Mouse (Mus musculus): ENCODE measurements around the gene Lif.

Gene Lif

GRCm38 (mm10) chr11:4297753-4298152 is 40.4 kb downstream of the Lif start:
- peak; percentile 84 for DNase-seq (ENCODE audit: low read depth, low spot score)

GRCm38 (mm10) chr11:4298615-4299014 is 41.3 kb downstream of the Lif start:
- DNase-seq (ENCODE audit: low read depth, low spot score) = no peak

- peak; percentile 92 for DNase-seq (ENCODE audit: low read depth, low spot score)
These were observed 41.8 kb downstream of the Lif start for GRCm38 (mm10) chr11:4299191-4299590.

GRCm38 (mm10) chr11:4299735-4300474 is 42.5 kb downstream of the Lif start:
- DNase-seq (ENCODE audit: low read depth, low spot score) = peak; percentile 94

GRCm38 (mm10) chr11:4300683-4301082 is 43.3 kb downstream of the Lif start:
- DNase-seq (ENCODE audit: low read depth, low spot score) = peak; percentile 72

- peak; percentile 70 for DNase-seq (ENCODE audit: low read depth, low spot score)
These were observed 45.1 kb downstream of the Lif start for GRCm38 (mm10) chr11:4302363-4302913.

GRCm38 (mm10) chr11:4303033-4303432 is 45.7 kb downstream of the Lif start:
- peak; percentile 78 for DNase-seq (ENCODE audit: low read depth, low spot score)

- no peak for DNase-seq (ENCODE audit: low read depth, low spot score)
These were observed 46.8 kb downstream of the Lif start for GRCm38 (mm10) chr11:4304203-4304602.

GRCm38 (mm10) chr11:4305090-4305489 is 47.7 kb downstream of the Lif start:
- no peak for DNase-seq (ENCODE audit: low read depth, low spot score)

- DNase-seq (ENCODE audit: low read depth, low spot score) = peak; percentile 46
These were observed 48.7 kb downstream of the Lif start for GRCm38 (mm10) chr11:4306086-4306485.

GRCm38 (mm10) chr11:4308060-4308513 is 50.7 kb downstream of the Lif start:
- DNase-seq (ENCODE audit: low read depth, low spot score) = peak; percentile 87

- DNase-seq (ENCODE audit: low read depth, low spot score) = peak; percentile 97
These were observed 51.4 kb downstream of the Lif start for GRCm38 (mm10) chr11:4308514-4309450.

- DNase-seq (ENCODE audit: low read depth, low spot score) = peak; percentile 68
These were observed 52.3 kb downstream of the Lif start for GRCm38 (mm10) chr11:4309613-4310012.

GRCm38 (mm10) chr11:4310324-4310723 is 53.0 kb downstream of the Lif start:
- DNase-seq (ENCODE audit: low read depth, low spot score) = peak; percentile 81

GRCm38 (mm10) chr11:4312180-4312579 is 54.8 kb downstream of the Lif start:
- DNase-seq (ENCODE audit: low read depth, low spot score) = no peak

- DNase-seq (ENCODE audit: low read depth, low spot score) = peak; percentile 52
These were observed 59.9 kb downstream of the Lif start for GRCm38 (mm10) chr11:4317287-4317686.

GRCm38 (mm10) chr11:4318011-4318410 is 60.7 kb downstream of the Lif start:
- DNase-seq (ENCODE audit: low read depth, low spot score) = no peak

GRCm38 (mm10) chr11:4319212-4319955 is 62.0 kb downstream of the Lif start:
- peak; percentile 48 for DNase-seq (ENCODE audit: low read depth, low spot score)

GRCm38 (mm10) chr11:4320876-4321275 is 63.5 kb downstream of the Lif start:
- no peak for DNase-seq (ENCODE audit: low read depth, low spot score)
